ENCODE assay signal across 25 mouse cellular contexts in the genomic region with DNA sequence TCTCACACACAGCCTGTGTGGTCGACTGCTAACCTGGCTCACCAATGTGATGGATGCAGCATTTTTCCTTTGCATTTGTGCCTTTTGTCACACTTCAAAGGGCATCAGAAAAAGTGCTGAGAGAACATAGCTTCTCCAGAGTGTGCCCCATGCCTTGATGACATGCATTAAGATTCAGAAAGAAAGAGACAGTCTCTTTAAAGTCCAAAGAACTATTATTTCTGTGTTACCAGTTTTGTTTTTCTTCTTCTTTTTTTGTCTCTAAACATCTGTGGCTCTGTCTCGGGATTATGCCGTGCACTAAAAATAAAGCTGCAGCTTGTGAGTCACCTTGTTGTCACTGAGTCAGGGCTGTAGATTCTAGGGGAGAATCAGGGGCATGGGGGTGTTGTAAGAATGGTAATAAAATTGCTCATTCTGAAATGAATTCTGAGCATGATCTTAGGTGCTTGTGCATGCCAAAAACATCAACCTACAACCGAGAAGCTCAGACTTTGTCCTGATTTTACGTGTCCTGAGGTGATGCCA. TPM values are rescaled to one million over a fixed set of nuclear protein-coding genes. Genes with fewer than 3 reads are reported as not detected.
A peak's percentile ranks its signal among the peaks of the same experiment; 100 is the strongest.
DNase-seq lines count a peak whose midpoint lies in the region; ATAC-seq lines count a peak whose summit lies in the region.
"Had no signal": no experiment of that assay in that cellular context is flagged by ENCODE, and none has a peak within 500 bp of the region (broad histone marks: within the 10 kb centered on the region; RNA-seq: fewer than 3 reads in every experiment).

No protein-coding gene starts in this region.

- DNase-seq in frontal cortex, postnatal 14 days (ENCODE audit: low spot score in 2 of 2): no peak
- DNase-seq in left cerebral cortex, adult 9 months (ENCODE audit: low spot score in 2 of 2): peak; percentile 42 to 45
- DNase-seq in left cerebral cortex, postnatal 10 days (ENCODE audit: extremely low spot score in 1 of 2, low spot score in 2 of 2): no peak
- DNase-seq in NIH3T3 (ENCODE audit: low read depth): peak; percentile 55
- peak; percentile 15 to 19 for DNase-seq in left cerebral cortex, postnatal 36 days (ENCODE audit: low spot score in 2 of 2)
- no peak for DNase-seq in cerebellum, adult 11 months
- DNase-seq: cerebellum, adult 11-12 months; cerebellum, postnatal 25 days; gastrocnemius, postnatal 25 days; thymus, adult 18-20 months had no signal

- H3K4me3 ChIP-seq in hindbrain, embryonic 13.5 days: no peak overlapping the region
- H3K4me3 ChIP-seq: forebrain, embryonic 13.5 days; kidney, embryonic 15.5 days; limb, embryonic 10.5 days; liver, embryonic 12.5 days; lung, embryonic 15.5 days; midbrain, embryonic 13.5 days had no signal

- intact Hi-C loops in left cerebral cortex, postnatal 10 days (cut with DNase I): no loop called here
- intact Hi-C loops in left cerebral cortex, postnatal 36 days (cut with DNase I): no loop called here

- 77% methylated on average over 5 of the region's 5 CpGs for WGBS in hindbrain, embryonic 13.5 days

- no peaks in the 10 kb centered on the region for H3K36me3 ChIP-seq in hindbrain, embryonic 13.5 days
- H3K36me3 ChIP-seq: kidney, embryonic 15.5 days; limb, embryonic 10.5 days; liver, embryonic 12.5 days; lung, embryonic 15.5 days; midbrain, embryonic 13.5 days had no signal

- no peak overlapping the region for H3K4me2 ChIP-seq in hindbrain, embryonic 13.5 days
- H3K4me2 ChIP-seq: forebrain, embryonic 13.5 days; kidney, embryonic 15.5 days; liver, embryonic 12.5 days; lung, embryonic 15.5 days; midbrain, embryonic 13.5 days had no signal

- peak; percentile 93 for ATAC-seq in frontal cortex, adult (ENCODE audit: low TSS enrichment)
- no peak for ATAC-seq in hindbrain, embryonic 13.5 days (ENCODE audit: low FRiP score)
- ATAC-seq: forebrain, embryonic 13.5 days; inflammation-experienced regulatory T-cells, adult 6 months; liver, embryonic 12.5 days; midbrain, embryonic 13.5 days had no signal

- H3K27ac ChIP-seq in hindbrain, embryonic 13.5 days: no peak overlapping the region
- H3K27ac ChIP-seq: forebrain, embryonic 13.5 days; kidney, embryonic 15.5 days; limb, embryonic 10.5 days; liver, embryonic 12.5 days; lung, embryonic 15.5 days; midbrain, embryonic 13.5 days had no signal

- H3K9ac ChIP-seq in hindbrain, embryonic 13.5 days: no peak overlapping the region
- H3K9ac ChIP-seq: forebrain, embryonic 13.5 days; kidney, embryonic 15.5 days; liver, embryonic 12.5 days; lung, embryonic 15.5 days; midbrain, embryonic 13.5 days had no signal

- no peaks in the 10 kb centered on the region for H3K9me3 ChIP-seq in hindbrain, embryonic 13.5 days
- H3K9me3 ChIP-seq: forebrain, embryonic 13.5 days; kidney, embryonic 15.5 days; limb, embryonic 10.5 days; liver, embryonic 12.5 days; lung, embryonic 15.5 days; midbrain, embryonic 13.5 days had no signal

- no peaks in the 10 kb centered on the region for H3K27me3 ChIP-seq in hindbrain, embryonic 13.5 days
- H3K27me3 ChIP-seq: forebrain, embryonic 13.5 days; kidney, embryonic 15.5 days; liver, embryonic 12.5 days; lung, embryonic 15.5 days; midbrain, embryonic 13.5 days had no signal

- H3K4me1 ChIP-seq in hindbrain, embryonic 13.5 days (replicated peaks): no peaks in the 10 kb centered on the region
- H3K4me1 ChIP-seq: forebrain, embryonic 13.5 days; kidney, embryonic 15.5 days; limb, embryonic 10.5 days; liver, embryonic 12.5 days; lung, embryonic 15.5 days; midbrain, embryonic 13.5 days had no signal

RNA-seq across cellular contexts. Expression of gene Mis18bp1, which starts 21.7 kb away (rescaled TPM):
- 1 to 10 TPM; 1.5 to 1.8 TPM for total RNA-seq in left cerebral cortex, postnatal 10 days (2021)
- total RNA-seq in left cerebral cortex, postnatal 36 days (2021): under 1 TPM; 0.64 to 0.88 TPM
- polyA plus RNA-seq in hindbrain, embryonic 13.5 days (2015; fragmentation: Nextera tagmentation; extraction: Ambion mirVana): 16.1 and 16.6 TPM in 2 replicates

RNA-seq across cellular contexts. Expression of gene Wdr20rt, which starts 31.2 kb away (rescaled TPM):
- not detected for total RNA-seq in left cerebral cortex, postnatal 10 days (2021)
- total RNA-seq in left cerebral cortex, postnatal 36 days (2021): not detected
- polyA plus RNA-seq in hindbrain, embryonic 13.5 days (2015; fragmentation: Nextera tagmentation; extraction: Ambion mirVana): not detected in 2 replicates
- total RNA-seq: gastrocnemius, postnatal 25 days; megakaryocyte progenitor cell, adult 5-6 weeks had no signal
- polyA plus RNA-seq: forebrain, embryonic 13.5 days; heart, postnatal 0 days; hindbrain, embryonic 11.5 days; inflammation-experienced regulatory T-cells, adult 6 months; kidney, embryonic 15.5 days; large intestine, adult 2 months; limb, embryonic 10.5 days; liver, embryonic 12.5 days; lung, embryonic 15.5 days; midbrain, embryonic 13.5 days; small intestine, adult 2 months; urinary bladder, adult 2 months had no signal

Comparison
In these comparisons a context has a peak if more than half of its experiments do, and no peak if none do; other contexts are left out.
1. DNase-seq: peak in left cerebral cortex, adult 9 months (2 of 2), NIH3T3 (single experiment) and left cerebral cortex, postnatal 36 days (2 of 2); none in frontal cortex, postnatal 14 days (0 of 2), left cerebral cortex, postnatal 10 days (0 of 2) and cerebellum, adult 11 months (single experiment).